Mouse (Mus musculus): ENCODE measurements around the gene Ptpn11. TPM values are rescaled to one million over a fixed set of nuclear protein-coding genes. Genes with fewer than 3 reads are reported as not detected.
"Not testable (repeated sequence)": the region's sequence is repeated elsewhere in the genome, so short reads cannot be mapped to it uniquely, and the experiment has no call there.

Ptpn11 gene
- polyA plus RNA-seq, 1 experiment from 2014 or later = 18.9 TPM

DNA sequence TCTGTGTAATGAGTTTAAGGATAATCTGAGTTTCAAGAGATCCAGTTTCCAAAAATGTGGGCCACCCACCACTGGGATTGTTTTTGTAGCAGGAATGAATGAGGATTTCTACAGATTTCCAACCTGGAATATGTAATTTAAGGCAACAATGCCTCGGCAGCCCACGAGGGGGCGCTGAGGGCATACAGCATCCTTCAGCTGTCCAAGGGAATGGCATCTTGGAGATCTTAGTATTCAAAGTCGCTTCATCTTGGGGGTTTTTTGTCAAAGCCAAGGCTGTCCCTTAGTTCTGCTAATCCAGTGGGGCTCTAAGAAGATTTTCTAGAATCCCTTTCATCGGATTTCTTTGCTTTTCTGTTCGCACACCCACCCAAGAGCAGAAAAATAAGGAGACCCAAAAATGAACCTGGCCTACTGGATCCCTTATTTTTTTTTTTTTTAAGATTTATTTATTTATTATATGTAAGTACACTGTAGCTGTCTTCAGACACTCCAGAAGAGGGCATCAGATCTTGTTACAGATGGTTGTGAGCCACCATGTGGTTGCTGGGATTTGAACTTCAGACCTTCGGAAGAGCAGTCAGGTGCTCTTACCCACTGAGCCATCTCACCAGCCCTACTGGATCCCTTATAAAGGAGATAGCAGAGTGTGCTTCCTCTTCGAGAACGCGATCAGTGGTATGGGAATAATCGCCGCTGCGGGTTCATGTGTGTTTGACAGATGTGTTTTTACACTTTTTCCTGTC, 24.4 kb upstream of the Ptpn11 start:
- peak; percentile 64 for DNase-seq (ENCODE audit: low spot score)

DNA sequence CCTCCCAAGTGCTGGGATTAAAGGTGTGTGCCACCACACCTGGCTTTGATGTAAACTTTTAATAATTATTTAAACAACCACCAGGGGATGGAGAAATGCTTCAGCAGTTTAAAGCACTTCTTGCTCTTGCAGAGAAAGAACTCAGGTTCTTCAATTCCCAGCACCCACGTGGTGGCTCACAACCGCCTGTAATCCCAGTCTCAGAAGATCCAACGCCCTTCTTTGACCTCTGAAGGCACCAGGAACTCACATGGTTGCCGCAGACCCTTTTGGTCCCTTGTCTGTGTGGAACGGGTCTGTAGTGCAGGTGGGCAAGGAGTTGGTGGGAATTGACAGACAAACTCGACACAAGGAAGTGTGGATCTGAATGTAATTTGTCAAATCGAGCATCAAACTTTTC, 23.5 kb upstream of the Ptpn11 start:
- DNase-seq (ENCODE audit: low spot score) = no peak

DNA sequence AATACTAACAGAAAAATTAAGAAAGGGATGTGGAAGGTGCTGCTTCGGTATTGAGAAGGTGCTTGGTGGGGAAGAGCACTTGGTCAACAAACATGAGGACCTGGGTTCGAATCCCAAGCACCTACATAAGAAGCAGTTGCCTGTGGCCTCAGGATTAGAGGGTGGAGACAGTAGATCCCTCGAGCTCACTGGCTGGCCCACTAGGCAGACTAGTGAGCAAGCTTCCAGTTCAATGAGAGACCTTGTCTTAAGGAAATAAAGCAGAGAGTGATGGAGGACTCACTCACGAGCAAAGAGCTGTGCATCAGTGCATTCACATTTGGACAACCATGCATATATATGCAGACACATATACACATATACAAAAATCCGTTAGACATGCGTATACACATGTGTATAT, 20.9 kb upstream of the Ptpn11 start:
- DNase-seq (ENCODE audit: low spot score) = no peak

DNA sequence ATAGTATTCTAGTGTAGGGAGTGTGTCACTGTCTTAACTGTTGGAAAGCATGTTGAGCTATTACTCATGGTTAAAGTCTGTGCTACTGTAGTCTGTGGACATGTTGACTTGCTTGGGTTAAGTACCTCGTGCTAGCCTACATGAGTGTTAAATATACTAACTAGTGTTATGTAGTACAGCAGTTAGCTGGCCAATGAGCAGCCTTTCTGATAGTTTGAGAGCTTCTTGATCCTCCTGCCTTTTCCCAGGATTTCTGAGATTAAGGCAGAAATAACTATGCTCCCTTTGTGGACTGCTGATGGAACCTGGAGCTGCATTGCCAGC, 19.4 kb upstream of the Ptpn11 start:
- no peak for DNase-seq (ENCODE audit: low spot score)

DNA sequence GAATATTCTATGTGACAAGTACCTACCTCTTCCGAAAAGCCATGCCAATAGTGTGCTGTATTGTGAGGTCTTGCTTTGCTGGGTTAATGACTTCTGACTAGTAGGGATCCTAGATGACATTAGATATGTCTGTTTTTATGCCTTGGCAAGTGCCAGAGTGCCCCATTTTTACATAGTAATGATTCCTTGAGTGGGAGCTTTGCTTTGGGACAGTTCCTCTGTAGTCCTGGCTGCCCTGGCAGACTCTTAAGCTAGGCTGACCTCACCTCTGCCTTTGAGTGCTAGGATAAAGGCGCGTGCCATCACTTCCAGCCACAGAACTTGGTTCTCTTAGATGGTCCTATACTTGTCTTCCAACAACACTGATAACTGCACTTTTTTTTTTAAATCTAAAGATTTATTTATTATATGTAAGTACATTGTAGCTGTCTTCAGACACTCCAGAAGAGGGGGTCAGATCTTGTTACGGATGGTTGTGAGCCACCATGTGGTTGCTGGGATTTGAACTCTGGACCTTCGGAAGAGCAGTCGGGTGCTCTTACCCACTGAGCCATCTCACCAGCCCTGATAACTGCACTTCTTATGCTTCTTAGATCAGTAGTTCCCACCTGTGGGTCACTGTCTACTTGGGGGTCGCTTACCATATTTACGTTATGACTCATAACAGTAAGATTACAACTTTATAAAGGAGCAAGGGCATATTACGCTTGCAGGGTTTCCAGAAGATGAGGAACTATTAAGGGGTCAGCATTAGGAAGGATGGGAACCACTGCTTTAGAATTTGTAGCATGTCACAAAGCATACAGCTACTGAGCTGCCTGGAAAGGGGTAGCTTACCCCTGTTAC, 18.8 kb upstream of the Ptpn11 start:
- no peak for DNase-seq (ENCODE audit: low spot score)

DNA sequence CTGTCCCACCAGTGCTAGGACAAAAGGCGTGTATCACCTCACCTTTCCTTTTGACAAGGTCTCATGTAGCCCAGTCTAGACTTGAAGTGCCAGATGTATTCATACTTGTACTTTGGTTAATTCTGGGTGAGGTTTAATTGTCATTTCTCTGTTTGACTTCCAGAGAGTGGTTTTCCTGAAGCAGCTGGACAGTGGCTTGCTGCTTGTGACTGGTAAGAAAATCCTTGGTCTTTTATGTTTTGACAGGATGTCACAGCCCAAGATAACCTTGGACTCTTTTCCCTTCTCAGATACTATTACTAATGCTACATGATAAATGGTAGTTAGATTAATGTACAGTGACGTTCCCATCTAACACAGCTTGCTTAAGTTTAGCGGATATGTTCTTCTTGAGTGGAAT, 15.8 kb upstream of the Ptpn11 start:
- DNase-seq (ENCODE audit: low spot score) = no peak

DNA sequence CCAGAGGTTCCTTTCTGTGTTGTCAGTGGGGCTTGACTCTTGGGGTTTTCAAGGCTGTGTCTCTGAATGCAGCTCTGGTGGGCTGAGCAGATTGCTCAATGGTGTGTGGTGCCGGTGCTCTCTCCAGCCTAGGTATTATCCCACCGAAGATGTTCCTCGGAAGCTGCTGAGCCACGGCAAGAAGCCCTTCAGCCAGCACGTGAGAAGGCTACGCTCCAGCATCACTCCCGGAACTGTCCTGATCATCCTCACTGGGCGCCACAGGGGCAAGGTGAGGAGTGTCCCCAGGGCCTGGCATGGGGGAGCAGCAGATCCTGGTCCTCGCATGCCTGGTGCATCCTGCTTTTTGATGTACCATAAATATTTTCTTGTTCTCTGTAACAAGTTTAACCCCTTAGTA, 15.3 kb upstream of the Ptpn11 start:
- DNase-seq (ENCODE audit: low spot score) = no peak

DNA sequence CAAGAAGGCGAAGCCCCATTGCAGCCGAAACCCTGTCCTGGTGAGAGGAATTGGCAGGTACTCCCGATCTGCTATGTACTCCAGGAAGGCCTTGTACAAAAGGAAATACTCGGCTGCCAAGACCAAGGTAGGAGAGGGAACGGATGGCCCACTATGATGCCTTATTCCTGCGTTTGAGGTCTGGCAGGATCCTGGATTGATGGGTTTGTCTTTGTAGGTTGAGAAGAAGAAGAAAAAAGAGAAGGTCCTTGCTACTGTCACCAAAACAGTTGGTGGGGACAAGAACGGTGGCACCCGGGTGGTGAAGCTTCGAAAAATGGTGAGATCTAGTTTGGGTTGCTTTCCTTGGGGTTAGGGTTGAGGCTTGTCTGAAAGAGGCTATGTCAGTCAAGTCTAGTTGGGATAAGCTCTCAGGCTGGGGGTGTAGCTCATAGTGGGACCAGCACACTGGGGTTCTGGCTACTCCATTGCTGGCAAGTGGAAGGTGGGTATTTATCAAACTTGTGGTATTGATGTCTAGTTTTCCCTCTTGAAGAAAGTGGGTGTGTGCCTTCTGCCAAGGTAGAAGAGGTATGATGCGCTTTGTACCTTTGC, 14.4 kb upstream of the Ptpn11 start:
- DNase-seq (ENCODE audit: low spot score) = not testable (repeated sequence)

DNA sequence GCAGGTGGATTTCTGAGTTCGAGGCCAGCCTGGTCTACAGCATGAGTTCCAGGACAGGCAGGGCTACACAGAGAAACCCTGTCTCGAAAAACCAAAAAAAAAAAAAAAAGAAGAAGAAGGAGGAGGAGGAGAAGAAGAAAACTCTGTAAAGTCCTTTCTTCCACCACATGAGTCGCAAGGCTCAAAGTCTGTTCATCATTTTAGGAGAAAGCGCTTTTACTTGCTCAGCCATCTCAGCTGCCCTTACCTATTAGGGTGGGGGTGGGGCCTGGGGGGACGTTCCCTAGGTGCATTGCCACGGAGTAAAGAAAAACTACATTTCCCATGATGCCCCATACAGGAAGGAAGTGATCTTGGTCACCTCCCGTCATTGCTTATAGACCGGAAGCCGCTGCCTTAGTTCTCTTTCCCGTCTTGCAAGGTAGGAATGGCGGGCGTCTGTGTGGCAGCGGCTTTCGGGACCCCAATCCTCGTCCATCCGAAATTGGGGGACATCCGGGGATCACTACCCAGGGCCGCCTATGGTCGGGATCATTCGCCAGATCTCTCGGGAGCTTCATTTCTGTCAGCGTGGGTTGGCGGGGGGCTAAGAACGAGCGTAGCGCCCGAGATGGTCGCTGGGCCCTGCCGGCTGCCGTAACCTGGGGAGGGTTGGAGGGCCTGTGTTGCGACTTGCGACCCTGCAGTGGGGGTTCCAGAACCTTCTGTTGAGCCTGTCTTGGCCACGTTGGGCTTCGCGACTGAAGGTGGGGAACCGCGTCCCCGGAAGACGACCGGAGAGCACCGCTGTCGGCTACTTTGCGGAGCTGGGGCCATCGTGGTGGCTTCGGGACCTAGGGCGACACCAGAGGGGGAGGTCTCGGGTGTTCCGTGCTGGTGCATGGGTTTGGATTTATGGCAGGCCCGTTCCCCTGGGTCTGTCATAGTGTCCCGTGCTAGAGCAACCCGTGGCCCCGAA, 13.2 kb upstream of the Ptpn11 start, which contains the start of gene Rpl6:
Gene Rpl6, plus strand, starts transcription at position 350 of the 958 bp plus-strand sequence.
- peak; percentile 87 for DNase-seq (ENCODE audit: low spot score)

DNA sequence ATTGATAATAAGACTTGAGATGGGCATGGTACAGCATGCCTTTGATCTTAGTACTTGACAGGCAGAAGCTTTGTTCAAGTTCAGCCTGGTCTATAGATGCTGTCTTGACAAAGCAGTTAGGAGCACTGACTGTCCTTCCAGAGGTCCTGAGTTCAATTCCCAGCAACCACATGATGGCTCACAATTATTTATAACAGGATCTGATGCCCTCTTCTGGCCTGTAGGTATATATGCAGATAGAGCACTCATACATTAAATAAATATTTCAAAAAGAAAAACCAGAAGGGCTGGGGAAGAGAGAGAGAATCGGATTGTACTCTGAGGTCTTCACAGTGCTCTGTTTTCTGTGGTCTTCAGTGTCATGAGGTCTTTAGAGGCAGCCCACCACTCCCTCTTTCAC, 11.3 kb upstream of the Ptpn11 start:
- no peak for DNase-seq (ENCODE audit: low spot score)

DNA sequence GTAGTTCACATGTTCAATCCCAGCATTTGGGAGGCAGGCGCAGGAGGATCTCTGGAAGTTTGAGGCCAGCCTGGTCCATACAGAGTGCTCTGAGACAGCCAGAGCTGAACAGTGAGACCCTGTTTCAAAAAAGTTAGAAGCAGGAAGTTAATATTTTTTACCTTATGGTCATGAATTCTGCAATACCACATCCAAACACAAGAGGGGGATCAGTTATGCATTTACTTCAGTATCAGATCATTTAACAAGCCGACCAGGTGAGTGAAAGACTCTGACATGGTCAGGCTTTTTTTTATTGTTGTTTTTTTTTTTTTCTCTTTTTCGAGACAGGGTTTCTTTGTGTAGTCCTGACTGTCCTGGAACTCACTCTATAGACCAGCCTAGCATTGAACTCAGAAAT, 10.5 kb upstream of the Ptpn11 start:
- DNase-seq (ENCODE audit: low spot score) = peak; percentile 80

DNA sequence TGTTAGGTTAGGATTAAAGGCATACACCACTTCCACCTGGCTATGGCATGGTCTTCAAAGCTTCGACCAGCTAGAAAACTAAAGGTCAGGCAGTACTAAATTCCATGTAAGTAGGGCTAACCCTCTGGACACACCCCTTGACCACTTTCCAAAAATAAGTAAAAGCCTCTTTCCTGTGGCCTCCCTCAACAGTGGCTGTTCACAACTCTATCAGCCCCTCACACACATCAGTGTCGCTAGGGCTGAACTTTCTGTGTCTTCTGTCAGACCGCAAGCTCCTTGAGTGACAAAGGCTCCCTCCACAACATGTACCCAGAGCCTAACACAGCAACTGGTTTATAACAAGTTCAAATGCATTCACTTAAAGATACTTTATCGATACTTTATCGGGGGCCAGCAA, 7.2 kb upstream of the Ptpn11 start:
- DNase-seq (ENCODE audit: low spot score) = no peak

DNA sequence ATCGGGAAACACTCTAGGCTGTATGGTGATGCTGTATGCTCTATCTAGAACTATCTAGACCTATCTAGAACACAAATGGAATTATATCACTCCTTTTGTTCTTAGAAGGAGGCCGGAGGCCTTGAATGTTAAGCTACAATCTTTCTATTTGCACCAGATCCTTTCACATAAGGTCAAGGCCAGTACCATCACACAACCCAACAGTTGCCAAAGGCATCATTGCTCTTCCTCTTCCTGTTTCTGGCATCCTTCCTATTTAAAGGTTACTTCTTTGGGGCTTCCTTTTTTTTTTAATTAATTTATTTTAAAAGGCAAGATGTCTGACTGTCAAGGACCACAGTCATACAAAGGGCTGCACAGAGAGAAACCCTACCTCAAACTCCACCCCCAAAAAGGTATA, 6.1 kb upstream of the Ptpn11 start:
- DNase-seq (ENCODE audit: low spot score) = no peak

DNA sequence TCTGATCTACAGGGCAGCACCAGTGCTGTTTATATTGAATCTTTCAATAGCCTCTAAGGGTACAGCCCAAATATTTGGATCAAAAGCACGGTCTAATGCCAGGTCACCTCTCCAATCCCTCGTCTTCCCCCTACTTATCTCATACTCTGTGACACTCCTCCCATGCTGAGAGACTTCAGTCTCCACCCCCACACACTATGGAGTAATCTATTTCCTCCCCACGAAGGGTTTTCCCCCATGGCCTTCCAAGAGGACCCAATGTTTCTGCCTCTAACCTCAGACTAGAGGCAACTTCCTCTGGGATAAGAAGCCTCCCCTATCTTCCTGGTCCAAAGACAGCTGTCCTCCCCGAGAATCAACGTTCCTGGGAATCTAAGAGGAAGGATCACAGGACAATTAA, 5.6 kb upstream of the Ptpn11 start:
- DNase-seq (ENCODE audit: low spot score) = no peak

DNA sequence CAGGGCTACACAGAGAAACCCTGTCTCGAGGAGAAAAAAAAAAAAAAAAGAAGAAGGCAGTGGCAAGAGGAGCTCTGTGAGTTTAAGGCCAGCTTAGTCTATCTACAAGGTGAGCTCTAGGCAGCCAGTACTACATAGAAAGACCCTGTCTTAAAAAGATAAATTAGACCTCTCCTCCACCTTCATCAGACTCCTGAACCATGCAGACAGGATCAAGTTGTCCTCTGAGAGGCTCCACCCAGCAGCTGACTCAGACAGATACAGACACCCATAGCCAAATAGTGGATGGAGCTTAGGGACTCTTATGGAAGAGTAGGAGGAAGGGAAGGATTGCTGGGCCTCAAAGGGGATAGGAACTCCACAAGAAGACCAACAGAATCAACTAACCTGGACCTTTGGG, 3.0 kb upstream of the Ptpn11 start:
- no peak for DNase-seq (ENCODE audit: low spot score)

DNA sequence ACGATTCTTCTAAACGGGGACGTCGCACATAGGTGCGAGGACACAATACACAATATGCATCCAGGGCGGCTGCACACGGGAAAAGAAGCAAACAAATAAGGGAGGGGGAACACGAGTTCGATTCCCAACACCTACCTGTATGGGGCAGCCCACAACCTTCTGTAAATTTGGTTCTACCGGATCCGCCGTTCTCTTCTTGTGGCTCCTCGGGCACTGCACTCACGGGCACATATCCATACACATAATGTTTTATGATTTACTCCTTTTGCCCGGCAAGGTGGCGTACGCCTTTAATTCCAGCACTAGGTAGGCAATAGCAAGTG, 348 bp upstream of the Ptpn11 start:
- DNase-seq (ENCODE audit: low spot score) = no peak

DNA sequence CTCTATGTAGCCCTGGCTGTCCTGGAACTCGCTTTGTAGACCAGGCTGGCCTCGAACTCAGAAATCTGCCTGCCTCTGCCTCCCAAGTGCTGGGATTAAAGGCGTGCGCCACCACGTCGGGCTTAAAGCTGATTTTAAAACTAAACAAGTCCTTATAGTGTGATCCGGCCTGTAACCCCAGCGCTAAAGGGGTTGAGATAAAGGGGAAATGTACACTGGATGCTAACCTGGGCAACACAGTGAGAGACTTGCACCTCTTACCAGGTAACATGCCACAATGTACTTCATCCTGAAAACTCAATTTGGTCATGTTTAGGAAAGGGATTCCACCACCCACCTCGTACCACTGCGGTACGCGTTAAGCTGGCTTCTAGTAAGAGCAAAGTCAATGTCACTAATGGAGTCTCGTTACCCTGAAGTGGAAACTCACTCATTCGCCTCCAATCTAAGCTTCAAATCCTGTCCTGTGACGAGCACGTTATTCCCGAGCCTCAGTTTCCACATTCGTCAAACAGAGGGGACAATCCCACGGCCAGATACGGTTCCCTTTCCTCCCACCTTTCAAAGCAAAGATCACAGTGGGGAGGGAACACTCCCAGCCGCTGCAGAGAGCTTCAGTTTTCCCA, 874 bp downstream of the Ptpn11 start:
- DNase-seq (ENCODE audit: low spot score) = no peak

DNA sequence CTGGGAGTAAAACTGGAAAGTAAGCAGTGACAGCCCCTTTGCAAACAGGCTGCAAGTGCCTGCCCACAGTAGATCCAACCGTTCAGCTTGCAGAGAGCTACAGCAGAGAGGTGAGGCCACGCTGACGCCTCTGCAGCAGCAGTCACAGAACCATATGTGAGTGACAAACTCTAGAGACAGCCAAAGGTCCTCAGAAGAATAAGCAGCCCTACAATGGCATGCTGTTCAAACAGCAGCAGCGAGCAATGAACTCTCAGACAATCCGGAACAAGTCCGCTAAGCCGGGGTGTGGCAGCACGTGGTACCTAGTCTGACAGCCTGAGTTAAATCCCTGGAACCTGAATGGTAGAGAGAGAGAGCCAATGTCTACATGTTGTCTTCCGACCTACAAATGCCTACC, 2.0 kb downstream of the Ptpn11 start:
- no peak for DNase-seq (ENCODE audit: low spot score)

DNA sequence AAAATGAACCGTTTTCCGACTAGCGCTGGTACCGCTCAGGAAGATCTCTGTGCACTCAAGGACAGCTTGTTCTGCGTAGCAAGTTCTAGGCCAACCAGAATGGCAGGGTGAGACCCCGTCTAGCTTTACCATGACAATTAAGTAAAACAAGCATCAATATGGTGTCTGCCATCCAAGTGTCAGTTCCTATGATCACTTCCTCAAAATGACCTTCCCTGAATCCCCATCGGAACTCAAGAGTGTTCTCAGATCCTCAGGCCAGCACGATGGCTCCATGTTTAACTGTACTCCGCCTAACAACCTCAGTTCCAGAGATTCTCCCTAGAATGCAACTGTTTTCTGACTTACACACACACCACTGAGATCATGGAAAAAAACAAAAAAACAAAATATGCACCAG, 2.9 kb downstream of the Ptpn11 start:
- no peak for DNase-seq (ENCODE audit: low spot score)

DNA sequence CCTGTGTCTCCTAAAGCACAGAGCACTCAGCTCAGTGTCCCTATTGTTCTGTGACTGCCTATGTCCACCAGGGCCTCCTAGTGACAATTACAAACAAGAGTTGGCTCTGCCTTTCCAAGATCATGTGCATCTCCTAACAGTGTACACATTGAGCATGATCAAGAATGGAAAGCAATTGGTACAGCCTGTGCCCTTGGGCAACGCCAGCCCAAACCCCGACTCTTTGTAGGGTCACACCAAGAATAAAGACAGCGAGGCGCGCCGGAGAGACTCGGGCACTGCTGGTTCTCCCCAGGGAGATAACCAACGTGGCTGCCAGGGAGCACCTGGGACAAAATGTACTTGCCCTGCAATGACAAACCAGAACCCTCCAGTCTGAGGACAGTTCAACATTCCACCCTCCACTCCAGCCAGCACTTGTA, 3.6 kb downstream of the Ptpn11 start:
- no peak for DNase-seq (ENCODE audit: low spot score)

DNA sequence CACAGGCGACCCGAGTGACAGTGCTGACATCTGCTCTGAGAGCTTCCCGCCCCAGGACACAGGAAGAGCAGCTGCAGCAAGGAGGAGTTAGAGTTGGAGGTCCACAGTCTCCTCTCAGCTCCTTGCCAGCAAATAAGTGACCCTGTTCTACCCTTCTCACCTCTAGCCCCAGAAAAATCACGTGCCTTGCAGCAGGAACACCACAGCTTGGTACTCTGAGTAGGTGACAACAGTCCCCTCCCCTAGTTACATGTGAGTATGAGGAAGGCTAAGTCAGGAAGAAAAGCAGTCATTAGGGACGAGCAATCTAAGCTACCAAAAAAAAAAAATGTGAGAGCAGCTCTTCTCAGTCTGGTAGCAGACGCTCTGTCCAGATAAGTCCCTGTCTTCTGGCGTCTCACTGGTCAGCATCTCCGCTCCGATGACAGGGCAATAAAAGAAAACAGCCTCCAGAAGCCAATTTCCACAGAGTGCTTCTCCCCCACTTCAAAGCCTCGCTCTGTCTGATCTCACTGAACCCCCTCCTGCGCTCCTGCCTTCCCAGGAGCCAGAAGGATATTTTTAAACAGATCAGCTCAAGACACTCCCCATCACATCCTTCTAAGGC, 6.1 kb downstream of the Ptpn11 start:
- DNase-seq (ENCODE audit: low spot score) = no peak
